Mouse (Mus musculus) gastrocnemius, postnatal 36 days (tissue): Measurements from ENCODE around the gene Haghl. TPM values are rescaled to one million over a fixed set of nuclear protein-coding genes. Genes with fewer than 3 reads are reported as not detected.
"Not testable (repeated sequence)": the region's sequence is repeated elsewhere in the genome, so short reads cannot be mapped to it uniquely, and the experiment has no call there.

Experiments used
- DNase-seq, 2 experiments: peaks; one replicate each; pipeline ENCODE4 v3.0.0; 2022
- intact Hi-C: fragments of 180-260 bp; cut with DNase I; formaldehyde crosslinking; loops from one replicate; pipeline ENCODE4 v1.15.1; 2025
- microRNA-seq, 2 experiments: library from miRNA; unstranded; fragments of <30 nt; microRNA quantifications; one replicate each; pipeline ENCODE4 v1.2.0; 2021
- total RNA-seq, 2 experiments: library from RNA; stranded (reverse); gene quantifications; 2 replicates each; pipeline ENCODE4 v1.2.3; 2021

The Haghl gene
- total RNA-seq, 2 experiments from 2014 or later = 8.7 to 10.1 TPM

DNA sequence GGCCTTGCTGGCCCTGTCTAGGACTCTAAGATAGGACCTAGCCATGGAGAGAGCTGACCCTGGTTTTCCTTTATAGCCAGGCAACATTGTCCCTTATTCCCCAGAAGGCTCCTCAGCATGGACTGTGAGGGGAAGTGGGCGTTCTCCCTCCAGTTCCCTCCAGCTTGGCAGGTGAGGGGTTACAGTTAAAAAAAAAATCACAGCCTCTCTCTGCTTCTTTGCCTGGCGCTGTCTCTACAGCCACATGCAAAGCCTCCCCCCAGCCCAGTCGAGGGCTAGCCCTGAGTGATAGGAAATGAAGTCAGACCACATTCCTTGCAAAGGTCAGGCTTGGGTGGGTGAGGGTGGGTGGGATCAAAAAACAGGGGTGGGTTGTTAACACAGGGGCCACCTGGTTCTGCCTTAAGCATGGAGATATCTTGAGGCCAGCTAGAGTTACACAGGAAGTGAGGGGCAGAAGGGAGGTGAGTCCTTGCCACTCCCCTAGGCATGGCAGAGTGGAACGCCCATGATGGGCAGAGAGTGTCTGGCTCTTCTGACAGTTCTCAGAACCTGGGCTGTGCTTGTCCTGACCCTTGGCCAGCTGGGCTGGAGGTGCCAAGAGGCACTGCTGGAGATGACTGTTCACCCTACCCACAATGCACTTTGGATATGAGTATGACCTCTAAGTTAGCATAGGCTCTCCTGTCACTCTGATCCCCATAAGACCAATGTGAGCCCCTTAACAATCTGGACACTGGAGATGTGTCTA, 29.7 kb downstream of the Haghl start:
- intact Hi-C loops = no loop called here

GRCm38 (mm10) chr17:25755086-25755485, 30.4 kb downstream of the Haghl start:
- intact Hi-C loops = no loop called here

More for the DNA sequence above, 29.7 kb downstream of the Haghl start:
- no peak for DNase-seq

DNA sequence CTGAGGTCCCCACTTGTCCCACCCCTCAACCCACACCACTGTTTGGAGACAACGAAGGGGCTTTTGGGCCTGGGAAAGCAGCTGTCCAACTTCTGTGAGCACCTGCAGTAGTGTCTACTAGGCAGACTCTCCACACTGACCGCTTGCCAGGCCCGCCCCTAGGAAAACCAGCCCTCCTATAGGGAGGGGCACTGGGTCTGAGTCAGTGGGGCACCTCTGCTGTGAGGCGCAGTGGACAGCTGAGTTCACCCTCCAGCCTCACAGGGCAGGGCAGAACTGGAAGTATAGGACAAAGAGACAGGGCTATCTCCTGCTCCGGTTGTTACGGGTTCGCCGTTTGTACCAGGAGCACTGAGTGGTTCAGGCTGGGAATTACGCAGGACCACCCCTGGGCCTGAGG, 31.2 kb downstream of the Haghl start, which contains the start of gene Msln:
Msln (minus strand) TSS at position 138 of the 400 bp plus-strand sequence.
- intact Hi-C loops = no loop called here
- no peak for DNase-seq

More at GRCm38 (mm10) chr17:25755086-25755485, 30.4 kb downstream of the Haghl start:
- no peak for DNase-seq

GRCm38 (mm10) chr17:25751446-25751845, 34.0 kb downstream of the Haghl start:
- intact Hi-C loops = no loop called here
- no peak for DNase-seq

- DNase-seq = no peak
- intact Hi-C loops = no loop called here
Observed at GRCm38 (mm10) chr17:25749314-25749713, 36.2 kb downstream of the Haghl start.

- no peak for DNase-seq
- intact Hi-C loops = no loop called here
Observed at GRCm38 (mm10) chr17:25748238-25748637, 37.2 kb downstream of the Haghl start.

DNA sequence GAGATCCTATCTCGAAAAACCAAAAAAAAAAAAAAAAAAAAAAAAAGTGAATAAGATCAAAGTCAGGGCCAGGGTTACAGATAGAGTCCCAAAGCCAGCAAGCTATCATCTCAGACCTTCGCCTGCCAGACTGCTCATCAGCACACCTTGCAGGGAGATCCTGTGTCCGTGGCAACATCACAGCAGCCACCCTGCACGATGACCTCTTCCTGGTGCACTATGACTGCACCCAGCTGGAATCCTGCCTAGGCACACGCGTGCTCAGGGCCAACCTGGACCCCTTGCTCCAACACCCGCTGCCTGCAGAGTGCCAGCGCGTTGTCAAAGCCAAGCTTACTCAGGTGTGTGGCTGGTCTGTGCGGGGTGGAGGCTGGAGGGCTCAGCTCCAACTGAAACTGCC, 41.2 kb downstream of the Haghl start:
- intact Hi-C loops = no loop called here
- DNase-seq = no peak

GRCm38 (mm10) chr17:25743831-25744230, 41.6 kb downstream of the Haghl start:
- DNase-seq = no peak
- intact Hi-C loops = no loop called here

GRCm38 (mm10) chr17:25741471-25741870, 44.0 kb downstream of the Haghl start:
- intact Hi-C loops, DNase-seq: not testable (repeated sequence)

- DNase-seq = no peak
- intact Hi-C loops = no loop called here
Observed at GRCm38 (mm10) chr17:25738861-25739260, 46.6 kb downstream of the Haghl start.

GRCm38 (mm10) chr17:25735745-25736144, 49.7 kb downstream of the Haghl start, which contains the start of gene Mslnl:
Gene Mslnl (plus strand): TSS chr17:25736042.
- intact Hi-C loops = no loop called here
- no peak for DNase-seq

DNA sequence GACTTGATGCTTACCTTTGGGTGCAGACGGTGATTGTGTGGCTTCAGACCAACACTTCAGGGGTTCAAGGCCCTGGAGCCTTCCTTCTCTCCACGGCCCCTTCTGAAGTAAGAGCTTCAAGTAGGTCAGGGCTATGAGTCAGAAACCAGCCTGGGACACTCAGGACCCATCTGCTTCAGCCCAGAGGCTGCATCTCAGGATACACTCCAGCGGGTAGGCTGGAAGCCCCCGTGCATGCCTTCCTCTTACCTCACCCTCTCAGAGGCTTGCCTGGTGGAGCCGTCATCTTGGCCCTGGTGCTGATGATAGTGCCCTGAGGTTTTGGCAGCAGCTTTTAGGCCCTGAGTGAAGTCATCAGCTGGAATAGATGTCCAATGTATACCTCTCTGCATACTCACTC, 50.2 kb downstream of the Haghl start:
- intact Hi-C loops = no loop called here
- no peak for DNase-seq

GRCm38 (mm10) chr17:25732082-25732481, 53.4 kb downstream of the Haghl start:
- intact Hi-C loops = loop anchor here (5.0 kb wide), 1 partner anchor 70 kb away; no protein-coding TSS in a partner anchor
- peak; percentile 69 to 75 for DNase-seq

Small RNA genes within 50 kb of the gene (microRNA-seq; reads per million reads assigned to microRNA genes)
- gene Gm25083 (0 reads per million in 2 experiments), gene Mir3082 (0 reads per million in 2 experiments), gene Mir6966 (0 reads per million in 2 experiments)

Other genes starting within 250 kb of the Haghl start
- gene Sox8, start 215.0 kb downstream of the Haghl start, total RNA-seq = 1 to 10 TPM; 1.9 to 2.0 TPM
- gene Lmf1, start 206.6 kb downstream of the Haghl start, total RNA-seq = 10 to 100 TPM; 13.1 to 13.9 TPM
- not detected for gene Gng13, start 68.5 kb downstream of the Haghl start, total RNA-seq
- gene Chtf18, start 58.3 kb downstream of the Haghl start, total RNA-seq = under 1 TPM; 0.41 to 0.49 TPM
- gene Rpusd1, start 58.0 kb downstream of the Haghl start, total RNA-seq = 1 to 10 TPM; 2.5 to 3.1 TPM
- gene Mslnl, start 49.6 kb downstream of the Haghl start, total RNA-seq = not detected
- under 1 TPM in 1 of 2 experiments, not detected in 1; 0.44 TPM for gene Msln, start 31.3 kb downstream of the Haghl start, total RNA-seq
- gene Narfl, start 11.9 kb downstream of the Haghl start, total RNA-seq = 10 to 100 TPM; 26.0 to 30.5 TPM
- not detected for gene Ccdc78, start 907 bp upstream of the Haghl start, total RNA-seq
- 10 to 100 TPM; 34.8 to 38.9 TPM for gene Fam173a, start 7.2 kb upstream of the Haghl start, total RNA-seq
- gene AC134908.4, start 10.0 kb upstream of the Haghl start, total RNA-seq = not detected
- gene Metrn, start 11.5 kb upstream of the Haghl start, total RNA-seq = 10 to 100 TPM; 48.4 to 50.8 TPM
- gene Fbxl16, start 23.4 kb upstream of the Haghl start, total RNA-seq = 1 to 10 TPM; 1.2 to 1.5 TPM
- gene Wdr24, start 38.0 kb upstream of the Haghl start, total RNA-seq = 1 to 10 TPM; 8.9 to 9.3 TPM
- gene Jmjd8, start 43.2 kb upstream of the Haghl start, total RNA-seq = 10 to 100 TPM; 13.4 to 13.6 TPM
- 10 to 100 TPM; 85.4 to 86.0 TPM for gene Stub1, start 47.7 kb upstream of the Haghl start, total RNA-seq
- 10 to 100 TPM; 23.2 to 27.7 TPM for gene Rhbdl1, start 51.6 kb upstream of the Haghl start, total RNA-seq
- 10 to 100 TPM; 18.6 to 19.2 TPM for gene Gm20683, start 56.1 kb upstream of the Haghl start, total RNA-seq
- gene Rhot2, start 59.2 kb upstream of the Haghl start, total RNA-seq = 10 to 100 TPM; 63.4 to 68.4 TPM
- gene Wdr90, start 75.8 kb upstream of the Haghl start, total RNA-seq = 1 to 10 TPM in 1 of 2 experiments, under 1 TPM in 1; 0.39 to 1.6 TPM
- 100 to 1,000 TPM in 1 of 2 experiments, 10 to 100 TPM in 1; 87.2 to 102 TPM for gene Mcrip2, start 83.1 kb upstream of the Haghl start, total RNA-seq
- 10 to 100 TPM; 28.9 to 32.2 TPM for gene Mettl26, start 89.4 kb upstream of the Haghl start, total RNA-seq
- under 1 TPM; 0.59 to 0.69 TPM for gene Wfikkn1, start 95.2 kb upstream of the Haghl start, total RNA-seq
- 10 to 100 TPM in 1 of 2 experiments, 1 to 10 TPM in 1; 8.5 to 10.8 TPM for gene Rab40c, start 134.1 kb upstream of the Haghl start, total RNA-seq
- gene Pigq, start 159.3 kb upstream of the Haghl start, total RNA-seq = 10 to 100 TPM; 24.1 to 27.4 TPM
- not detected for gene Nhlrc4, start 159.3 kb upstream of the Haghl start, total RNA-seq
- gene A930017K11Rik, start 166.9 kb upstream of the Haghl start, total RNA-seq = not detected
- 1 to 10 TPM; 5.4 to 6.5 TPM for gene Capn15, start 200.1 kb upstream of the Haghl start, total RNA-seq